Mouse (Mus musculus) kidney, adult 2 months (tissue): ENCODE data around the gene H2-M5. TPM values are rescaled to one million over a fixed set of nuclear protein-coding genes. Genes with fewer than 3 reads are reported as not detected.

Source experiments
- DNase-seq: peaks from one replicate; pipeline ENCODE4 v3.0.0; 2021
- H3K27ac ChIP-seq: fragments of 200-500 bp; 2 replicates; pipeline ENCODE4 v1.5.1; 2012; ENCODE audit warnings: low read depth, low read length, control low read depth, inconsistent platforms; ENCODE audit not compliant: insufficient read depth
- H3K27me3 ChIP-seq: fragments of 200-500 bp; replicated peaks from 2 replicates; pipeline ENCODE4 v1.6.1; 2012; ENCODE audit warnings: mild to moderate bottlenecking, moderate library complexity, low read length, inconsistent platforms; ENCODE audit not compliant: control insufficient read depth, insufficient read depth
- H3K36me3 ChIP-seq: fragments of 200-500 bp; 2 replicates; pipeline ENCODE4 v1.6.1; 2012; ENCODE audit warnings: mild to moderate bottlenecking, moderate library complexity, low read length, inconsistent platforms; ENCODE audit not compliant: control insufficient read depth, insufficient read depth
- H3K4me1 ChIP-seq: fragments of 200-500 bp; 2 replicates; pipeline ENCODE4 v1.6.1; 2011; ENCODE audit warnings: low read length; ENCODE audit not compliant: control insufficient read depth, insufficient read depth
- H3K4me3 ChIP-seq: fragments of 200-500 bp; 2 replicates; pipeline ENCODE4 v1.5.1; 2011; ENCODE audit warnings: mild to moderate bottlenecking, low read depth, low read length, control low read depth; ENCODE audit not compliant: insufficient read depth
- CTCF ChIP-seq: fragments of 200-500 bp; conservative IDR thresholded peaks from 2 replicates; pipeline ENCODE4 v1.5.1; 2011; ENCODE audit warnings: low read depth, mild to moderate bottlenecking, control low read depth, low read length, moderate library complexity, mixed read lengths; ENCODE audit not compliant: insufficient read depth, insufficient read length
- POLR2A ChIP-seq: fragments of 200-500 bp; IDR thresholded peaks from one replicate; pipeline ENCODE4 v1.6.1; 2011; ENCODE audit warnings: low read depth, low read length, control low read depth
- WGBS: fragments of 180-500 bp; shearing (Covaris S2); methylation state at CpG from one replicate; pipeline ENCODE4 v1.1.7; 2018; 5-methylcytosine and 5-hydroxymethylcytosine counted together
- polyA plus RNA-seq: library from polyadenylated mRNA; depleted of rRNA; stranded (reverse); fragments of >200 nt; gene quantifications from 2 replicates; pipeline ENCODE4 v1.2.3, GENCODE M21; 2012

Gene H2-M5
- polyA plus RNA-seq, 1 experiment: 0.08 TPM

DNA sequence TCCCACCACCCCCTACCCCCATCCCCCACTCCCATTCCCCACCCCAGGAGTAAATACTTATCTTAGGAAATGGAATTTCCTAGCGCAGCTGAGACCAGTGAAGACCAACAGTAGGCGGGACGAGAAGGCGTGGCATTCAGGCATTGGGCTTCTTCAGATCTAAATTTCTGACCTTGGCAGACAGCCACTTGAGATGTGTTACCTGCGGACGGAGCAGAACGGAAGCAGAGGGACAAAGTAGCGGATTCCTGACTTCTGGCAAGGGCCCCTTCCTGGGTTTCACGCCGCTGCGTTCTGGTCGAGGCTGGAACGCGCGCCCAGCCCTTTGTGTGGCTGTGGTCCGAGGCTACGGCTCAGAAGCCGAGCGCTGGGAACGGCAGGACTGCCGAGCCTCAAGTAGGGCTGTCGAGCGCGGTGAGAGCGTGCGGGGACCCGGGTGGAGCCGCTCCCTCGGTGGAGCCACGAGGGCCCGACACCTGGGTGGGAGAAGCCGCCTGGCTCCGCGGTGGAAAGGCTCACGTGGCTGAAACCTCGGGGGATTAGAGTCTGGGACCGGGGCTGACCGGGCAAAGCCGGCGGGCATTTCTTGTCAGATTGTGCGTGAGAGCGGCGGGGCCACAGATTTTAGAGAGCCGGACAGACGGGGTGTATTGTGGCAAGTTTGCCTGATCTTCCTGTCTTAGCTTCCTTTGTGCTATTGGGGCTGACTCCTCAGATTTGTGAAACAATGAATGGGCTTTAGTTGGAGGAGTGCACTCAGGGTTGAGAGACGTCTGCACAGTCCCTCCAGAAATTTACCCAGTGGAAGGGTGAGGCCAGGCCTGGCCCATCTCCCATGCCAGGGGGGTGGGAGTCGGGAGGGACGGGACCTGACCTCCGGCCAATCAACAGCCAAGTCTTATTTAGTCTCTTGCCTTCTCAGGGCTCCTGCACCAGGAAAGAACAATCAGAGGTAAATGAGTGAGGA lies 13.3 kb upstream of the H2-M5 start:
- DNase-seq: peak; percentile 81
- WGBS: 1% methylated on average over 49 of the region's 49 CpGs
- no peak for TF ChIP-seq CTCF
- TF ChIP-seq POLR2A: no peak
- H3K36me3 ChIP-seq: no peaks in the 10 kb centered on the region
- no peak overlapping the region for H3K27ac ChIP-seq
- no peaks in the 10 kb centered on the region for H3K4me1 ChIP-seq
- H3K27me3 ChIP-seq: no peaks in the 10 kb centered on the region
- peak overlapping the region; percentile 61 for H3K4me3 ChIP-seq

DNA sequence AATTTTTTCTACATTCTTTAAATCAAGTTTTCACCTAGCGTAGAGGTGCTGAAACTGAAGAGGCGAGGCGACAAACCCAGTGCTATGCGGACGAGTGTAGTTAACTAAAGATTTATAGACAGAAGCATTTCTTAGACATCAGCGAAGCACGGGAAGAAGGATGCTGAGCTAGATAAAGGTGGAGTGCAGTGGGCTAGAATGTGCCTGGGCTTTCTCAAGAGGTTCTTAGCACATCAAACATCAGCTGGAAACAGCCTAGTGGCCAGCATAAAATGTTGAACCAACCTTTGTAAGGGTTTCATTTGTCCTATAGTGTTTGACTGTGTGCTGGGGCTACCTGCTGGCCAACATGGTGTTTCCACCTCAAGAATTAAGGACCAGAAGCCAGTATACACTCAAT lies 11.5 kb upstream of the H2-M5 start, which contains the start of gene Zfp57:
TSS of gene Zfp57 (plus strand) at position 301 of the 400 bp plus-strand sequence.
- Histone ChIP-seq H3K4me3 (no peak within 1 kb of the TSS), H3K4me1 (no peaks in the 10 kb centered on the region; the same call in 1 of the 2 replicates), H3K27me3 (no peaks in the 10 kb centered on the region), H3K27ac (no peak within 1 kb of the TSS), H3K36me3 (no peaks in the 10 kb centered on the region)
- DNase-seq: no peak
- TF ChIP-seq POLR2A: no peak
- no peak for TF ChIP-seq CTCF
- 89% methylated on average over 7 of the region's 7 CpGs for WGBS

DNA sequence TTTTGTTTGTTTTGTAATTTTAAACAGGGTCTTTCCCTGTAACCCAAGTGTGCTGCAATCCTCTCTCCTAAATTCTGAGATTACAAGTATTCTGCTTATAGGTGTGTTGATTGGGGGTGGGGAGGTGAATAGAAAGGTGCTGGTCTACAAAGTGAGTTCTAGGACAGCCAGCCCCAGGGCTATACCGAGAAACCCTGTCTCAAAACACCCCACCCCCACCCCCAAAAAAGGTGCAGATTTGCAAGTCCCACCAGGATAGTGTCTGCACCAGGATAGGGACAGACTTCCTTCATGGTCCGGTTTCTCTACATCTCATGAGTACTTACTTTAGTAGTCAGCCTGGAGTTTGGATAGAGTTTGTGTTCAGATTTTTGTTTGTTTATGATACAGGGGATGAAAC lies 9.1 kb upstream of the H2-M5 start:
- no peaks in the 10 kb centered on the region; the same call in 1 of the 2 replicates for H3K4me1 ChIP-seq
- 69% methylated on average over 2 of the region's 2 CpGs for WGBS
- no peak overlapping the region for H3K4me3 ChIP-seq
- no peaks in the 10 kb centered on the region for H3K36me3 ChIP-seq
- no peak for TF ChIP-seq CTCF
- TF ChIP-seq POLR2A: no peak
- no peaks in the 10 kb centered on the region for H3K27me3 ChIP-seq
- H3K27ac ChIP-seq: no peak overlapping the region
- no peak for DNase-seq

DNA sequence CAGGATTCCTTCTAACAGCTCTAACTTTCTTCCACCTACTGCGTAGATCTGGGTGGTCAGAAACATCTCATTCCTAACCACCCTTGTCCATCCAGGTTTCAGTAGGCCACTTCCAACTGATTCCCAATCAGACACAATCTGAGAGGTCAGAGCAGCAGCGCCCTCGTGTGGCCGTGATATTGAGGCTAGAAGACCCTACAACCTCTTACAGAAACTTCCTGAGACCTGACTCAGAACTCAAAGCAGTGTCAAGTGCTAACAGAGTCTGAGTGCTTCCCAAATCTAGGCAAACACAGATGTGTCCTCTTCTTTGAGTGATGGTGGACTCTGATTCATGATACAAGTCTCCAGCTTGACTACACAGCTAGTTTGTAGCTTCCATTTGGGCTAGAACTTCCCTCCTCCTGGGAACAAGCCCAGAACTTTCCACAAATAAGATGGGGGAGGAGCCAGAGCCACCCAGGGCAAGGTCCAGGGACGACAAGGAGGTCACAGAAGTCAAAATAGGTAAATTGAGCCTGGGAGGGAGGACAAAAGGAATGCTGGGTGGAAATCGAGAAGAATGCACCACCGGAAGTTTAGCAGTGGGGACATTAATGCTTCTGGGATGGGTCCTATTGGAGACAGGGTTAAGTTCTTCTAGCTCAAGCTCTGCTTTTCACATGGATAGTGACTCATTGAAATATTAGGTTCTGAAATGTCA lies 7.8 kb upstream of the H2-M5 start:
- Histone ChIP-seq H3K4me1 (no peaks in the 10 kb centered on the region; the same call in 1 of the 2 replicates), H3K4me3 (no peak overlapping the region), H3K27me3 (no peaks in the 10 kb centered on the region), H3K27ac (no peak overlapping the region), H3K36me3 (no peaks in the 10 kb centered on the region)
- no peak for TF ChIP-seq POLR2A
- TF ChIP-seq CTCF: peak; percentile 81
- 16% methylated on average over 7 of the region's 7 CpGs for WGBS
- peak; percentile 77 for DNase-seq

DNA sequence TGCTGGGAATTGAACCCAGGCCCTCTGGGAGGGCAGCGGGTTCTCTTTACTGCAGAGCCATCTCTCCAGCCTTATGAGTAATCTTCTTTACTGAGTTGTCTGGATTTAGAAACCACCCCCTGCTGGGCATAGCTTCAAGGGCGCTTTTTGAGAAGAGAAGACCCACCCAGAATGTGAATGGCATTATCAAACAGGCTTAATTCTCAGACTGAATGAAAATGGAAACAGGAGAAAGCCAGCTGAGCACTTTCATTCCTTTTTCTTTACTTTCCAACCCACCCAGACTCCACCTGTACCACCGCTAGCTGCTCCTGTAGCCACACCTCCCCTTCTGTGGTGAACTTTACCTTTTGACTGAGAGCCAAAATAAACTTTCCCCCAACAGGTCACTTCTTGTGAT lies 6.1 kb upstream of the H2-M5 start:
- Histone ChIP-seq H3K4me3 (no peak overlapping the region), H3K27ac (no peak overlapping the region), H3K27me3 (no peaks in the 10 kb centered on the region), H3K4me1 (no peaks in the 10 kb centered on the region; the same call in 1 of the 2 replicates), H3K36me3 (no peaks in the 10 kb centered on the region)
- 70% methylated on average over 3 of the region's 3 CpGs for WGBS
- TF ChIP-seq POLR2A (no peak), CTCF (no peak)
- peak; percentile 26 for DNase-seq

DNA sequence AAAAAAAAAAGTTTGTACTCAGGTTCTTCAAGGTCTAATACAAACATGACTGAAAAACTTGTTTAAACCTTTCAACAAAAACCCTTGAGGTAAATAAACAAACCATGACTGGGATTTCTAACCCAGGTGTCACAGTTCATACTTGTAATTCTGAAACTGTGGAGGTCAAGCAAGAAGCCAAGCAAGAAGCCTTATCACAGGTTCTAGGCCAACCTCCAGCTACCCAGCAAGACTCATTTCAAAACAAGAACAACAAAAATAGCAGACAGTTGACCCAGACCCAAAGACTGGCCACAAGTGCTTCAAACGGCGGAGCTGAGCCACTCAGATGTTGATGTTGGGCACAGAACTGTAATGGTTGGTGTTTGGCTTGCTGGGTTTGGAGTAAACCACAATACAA lies 5.2 kb upstream of the H2-M5 start:
- DNase-seq: no peak
- Histone ChIP-seq H3K4me1 (no peaks in the 10 kb centered on the region; the same call in 1 of the 2 replicates), H3K4me3 (no peak overlapping the region), H3K36me3 (no peaks in the 10 kb centered on the region), H3K27ac (no peak overlapping the region), H3K27me3 (no peaks in the 10 kb centered on the region)
- 94% methylated on average over 2 of the region's 2 CpGs for WGBS
- TF ChIP-seq POLR2A: no peak
- TF ChIP-seq CTCF: no peak

DNA sequence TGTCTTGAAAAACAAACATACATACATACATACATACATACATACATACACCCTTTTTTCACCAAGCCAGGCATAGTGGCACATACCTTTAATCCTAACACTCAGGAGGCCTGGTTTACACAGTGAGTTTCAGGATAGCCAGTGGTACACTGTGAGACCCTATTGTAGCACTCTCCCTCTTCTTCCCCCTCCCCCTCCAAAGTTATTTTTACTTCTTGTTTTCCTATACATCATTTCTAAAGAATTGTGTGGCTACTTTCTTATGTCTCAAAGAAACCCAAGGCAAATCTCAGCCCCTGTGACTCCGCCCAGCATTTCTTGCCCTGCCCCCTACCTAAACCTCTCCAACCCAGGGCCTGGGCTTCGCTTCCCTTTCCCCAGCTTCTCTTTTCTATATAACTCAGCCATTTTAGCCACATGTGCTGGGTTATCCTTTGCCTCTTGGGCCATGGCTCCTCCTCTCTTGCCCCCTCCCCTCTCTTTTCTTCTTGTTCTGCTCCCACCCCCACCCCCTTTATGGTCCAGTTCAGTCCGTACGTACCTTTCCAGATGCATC lies 4.5 kb upstream of the H2-M5 start:
- 89% methylated on average over 4 of the region's 4 CpGs for WGBS
- TF ChIP-seq CTCF (no peak), POLR2A (no peak)

More for the DNA sequence above, 4.5 kb upstream of the H2-M5 start:
- H3K4me1 ChIP-seq: no peaks in the 10 kb centered on the region; the same call in 1 of the 2 replicates
- H3K27me3 ChIP-seq: no peaks in the 10 kb centered on the region
- H3K4me3 ChIP-seq: no peak overlapping the region
- no peak for DNase-seq
- no peak overlapping the region for H3K27ac ChIP-seq
- no peaks in the 10 kb centered on the region for H3K36me3 ChIP-seq
